Mouse (Mus musculus) forebrain, embryonic 15.5 days (tissue): ENCODE results near the gene Cyp2c70. TPM values are rescaled to one million over a fixed set of nuclear protein-coding genes. Genes with fewer than 3 reads are reported as not detected.
"Not testable (repeated sequence)": the region's sequence is repeated elsewhere in the genome, so short reads cannot be mapped to it uniquely, and the experiment has no call there.

Experiments used
- ATAC-seq: fragments of 200-750 bp; cut with Nextera tagmentation; replicated peaks from 2 replicates; pipeline ENCODE4 v1.8.0; 2017; ENCODE audit warnings: mild to moderate bottlenecking, moderate TSS enrichment, moderate library complexity
- H3K27ac ChIP-seq: fragments of 300-500 bp; sonication (generic); replicated peaks from 2 replicates; pipeline ENCODE4 v1.5.1; 2015; ENCODE audit warnings: mild to moderate bottlenecking, inconsistent platforms
- H3K27me3 ChIP-seq: fragments of 300-500 bp; sonication (generic); 2 replicates; pipeline ENCODE4 v1.6.1; 2015; ENCODE audit warnings: inconsistent platforms
- H3K36me3 ChIP-seq: fragments of 300-500 bp; sonication (generic); 2 replicates; pipeline ENCODE4 v1.6.1; 2015; ENCODE audit warnings: mild to moderate bottlenecking, inconsistent platforms
- H3K4me1 ChIP-seq: fragments of 300-500 bp; sonication (generic); 2 replicates; pipeline ENCODE4 v1.6.1; 2015; ENCODE audit warnings: inconsistent platforms
- H3K4me2 ChIP-seq: fragments of 300-500 bp; sonication (generic); replicated peaks from 2 replicates; pipeline ENCODE4 v1.6.1; 2015; ENCODE audit warnings: mild to moderate bottlenecking, inconsistent platforms
- H3K4me3 ChIP-seq: fragments of 300-500 bp; sonication (generic); 2 replicates; pipeline ENCODE4 v1.5.1; 2015; ENCODE audit warnings: mild to moderate bottlenecking, inconsistent platforms
- H3K9ac ChIP-seq: fragments of 300-500 bp; sonication (generic); replicated peaks from 2 replicates; pipeline ENCODE4 v1.6.1; 2015; ENCODE audit warnings: mild to moderate bottlenecking, inconsistent platforms
- H3K9me3 ChIP-seq: fragments of 300-500 bp; sonication (generic); 2 replicates; pipeline ENCODE4 v1.6.1; 2016; ENCODE audit warnings: inconsistent platforms
- WGBS: fragments of 180-500 bp; shearing (Covaris S2); methylation state at CpG from one replicate; pipeline ENCODE4 v1.1.7; 2015; ENCODE audit warnings: mixed read lengths; 5-methylcytosine and 5-hydroxymethylcytosine counted together
- polyA plus RNA-seq: library from polyadenylated mRNA; unstranded; fragments of >200 nt; fragmentation: Nextera tagmentation; extraction: Ambion mirVana; gene quantifications from 2 replicates; pipeline ENCODE4 v1.2.1, GENCODE M21; 2015

Gene Cyp2c70
- polyA plus RNA-seq, 1 experiment from 2014 or later, result not detected

DNA sequence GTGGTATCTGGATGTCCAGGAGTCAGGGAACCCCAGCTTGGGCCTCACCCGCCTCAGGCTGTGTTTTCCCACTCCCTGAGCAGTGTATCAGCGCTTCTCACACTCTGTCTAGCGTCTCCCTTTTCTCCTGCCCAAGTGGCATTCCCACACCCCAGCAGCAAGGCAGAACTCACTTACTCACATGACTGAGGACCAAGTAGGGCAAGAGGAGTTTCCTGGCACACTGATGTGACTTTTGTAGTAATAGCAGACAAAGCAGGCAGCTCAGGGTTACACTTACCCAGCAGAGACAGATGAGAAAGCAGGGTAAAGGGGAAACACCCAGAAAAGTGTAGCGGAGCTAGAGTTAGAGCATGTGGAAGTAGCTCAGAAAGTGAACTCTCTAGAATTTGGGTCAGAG is 8.8 kb downstream of the Cyp2c70 start:
- H3K9ac ChIP-seq, result no peak overlapping the region
- no peak overlapping the region for H3K4me2 ChIP-seq
- no peaks in the 10 kb centered on the region for H3K36me3 ChIP-seq
- H3K4me3 ChIP-seq, result no peak overlapping the region
- no peak for ATAC-seq
- H3K27me3 ChIP-seq, result no peaks in the 10 kb centered on the region
- no peaks in the 10 kb centered on the region for H3K4me1 ChIP-seq
- H3K9me3 ChIP-seq, result no peaks in the 10 kb centered on the region
- H3K27ac ChIP-seq, result no peak overlapping the region
- WGBS, result 92% methylated on average over 4 of the region's 4 CpGs

GRCm38 (mm10) chr19:40168391-40168790 is 18.7 kb downstream of the Cyp2c70 start:
- H3K4me2 ChIP-seq, H3K27me3 ChIP-seq, H3K4me3 ChIP-seq, H3K9ac ChIP-seq, H3K4me1 ChIP-seq, H3K9me3 ChIP-seq, H3K27ac ChIP-seq, H3K36me3 ChIP-seq, ATAC-seq: not testable (repeated sequence)
- 89% methylated on average over 4 of the region's 4 CpGs for WGBS

GRCm38 (mm10) chr19:40126996-40127395 is 60.1 kb downstream of the Cyp2c70 start:
- not testable (repeated sequence) for H3K4me2 ChIP-seq, H3K27me3 ChIP-seq, H3K4me1 ChIP-seq, H3K4me3 ChIP-seq, ATAC-seq, H3K27ac ChIP-seq, H3K9ac ChIP-seq, H3K9me3 ChIP-seq, H3K36me3 ChIP-seq
- WGBS, result 21% methylated on average over 2 of the region's 2 CpGs

DNA sequence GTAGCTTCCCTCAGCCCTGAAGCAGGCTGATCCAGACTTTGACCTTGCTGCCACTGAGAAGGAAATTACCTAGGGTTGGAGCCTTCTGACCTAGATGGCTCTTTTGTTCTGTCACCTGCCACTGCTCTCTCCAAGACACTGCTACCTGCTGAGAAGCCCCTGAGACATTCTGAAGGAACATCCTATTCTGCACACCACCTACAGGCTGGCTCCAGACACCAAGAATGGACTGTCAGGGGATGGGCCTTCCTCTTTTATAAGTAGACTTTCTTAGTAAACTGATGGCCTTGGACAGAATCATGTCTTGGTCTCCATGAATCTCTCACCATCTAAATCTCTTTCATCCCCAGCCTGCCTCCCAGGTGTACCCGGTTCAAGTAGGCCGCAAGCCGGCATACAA is 62.0 kb downstream of the Cyp2c70 start:
- not testable (repeated sequence) for H3K4me2 ChIP-seq, H3K9ac ChIP-seq, H3K27me3 ChIP-seq, H3K36me3 ChIP-seq, H3K4me1 ChIP-seq, ATAC-seq, H3K4me3 ChIP-seq, H3K27ac ChIP-seq, H3K9me3 ChIP-seq
- WGBS, result 89% methylated on average over 3 of the region's 3 CpGs

GRCm38 (mm10) chr19:40119624-40120023 is 67.5 kb downstream of the Cyp2c70 start:
- H3K27ac ChIP-seq, H3K9ac ChIP-seq, H3K27me3 ChIP-seq, H3K4me3 ChIP-seq, H3K4me2 ChIP-seq, ATAC-seq, H3K9me3 ChIP-seq, H3K4me1 ChIP-seq, H3K36me3 ChIP-seq: not testable (repeated sequence)
- 78% methylated on average over 13 of the region's 13 CpGs for WGBS

Other genes starting within 250 kb of the Cyp2c70 start
- gene Cyp2c37, start 194.9 kb downstream of the Cyp2c70 start, polyA plus RNA-seq, result not detected in 2 replicates
- gene Cyp2c54, start 113.5 kb downstream of the Cyp2c70 start, polyA plus RNA-seq, result not detected in 2 replicates
- not detected in 2 replicates for gene Cyp2c50, start 97.6 kb downstream of the Cyp2c70 start, polyA plus RNA-seq
- 14.3 and 16.8 TPM in 2 replicates for gene Pdlim1, start 84.5 kb upstream of the Cyp2c70 start, polyA plus RNA-seq